ENCODE assay signal across 10 mouse cellular contexts in genomic region chr5:114371331-114371730, GRCm38 (mm10). TPM values are rescaled to one million over a fixed set of nuclear protein-coding genes. Genes with fewer than 3 reads are reported as not detected.
A peak's percentile ranks its signal among the peaks of the same experiment; 100 is the strongest.
DNase-seq lines count a peak whose midpoint lies in the region; ATAC-seq and TF ChIP-seq lines count a peak whose summit lies in the region.
"Had no signal": no experiment of that assay in that cellular context is flagged by ENCODE, and none has a peak within 500 bp of the region (broad histone marks: within the 10 kb centered on the region; RNA-seq: fewer than 3 reads in every experiment).

No protein-coding gene starts in this region.

- peak overlapping the region; percentile 60 for H3K4me2 ChIP-seq in liver, embryonic 12.5 days

- H3K4me1 ChIP-seq in spleen, adult 2 months (ENCODE audit: control insufficient read depth, insufficient read depth, insufficient read length) = peaks cover 20% of the 10 kb centered on the region; the same call in 1 of the 2 replicates
- H3K4me1 ChIP-seq in liver, embryonic 12.5 days = peaks cover 69% of the 10 kb centered on the region

- intact Hi-C loops in gastrocnemius, adult 2 months (cut with DNase I) = no loop called here

- TF ChIP-seq POLR2A in spleen, adult 2 months (IDR thresholded peaks at IDR 0.05; ENCODE audit: low read depth, low read length) = no peak

- TF ChIP-seq CTCF in gastrocnemius, adult 2 months (IDR thresholded peaks at IDR 0.05) = no peak
- TF ChIP-seq CTCF in spleen, adult 2 months (IDR thresholded peaks at IDR 0.05; ENCODE audit: extremely low read depth, insufficient read depth, insufficient read length, insufficient replicate concordance) = no peak

- peak overlapping the region; percentile 62 for H3K4me3 ChIP-seq in gastrocnemius, adult 2 months
- H3K4me3 ChIP-seq in spleen, adult 2 months (ENCODE audit: extremely low read depth, insufficient read depth, insufficient read length) = no peak overlapping the region
- H3K4me3 ChIP-seq in liver, embryonic 12.5 days = peak overlapping the region; percentile 23

- peak; percentile 77 for ATAC-seq in liver, embryonic 12.5 days

- peak overlapping the region; percentile 82 for H3K27ac ChIP-seq in gastrocnemius, adult 2 months
- peak overlapping the region; percentile 9; the same call in 1 of the 2 replicates for H3K27ac ChIP-seq in spleen, adult 2 months (ENCODE audit: insufficient read depth, low read length)
- peak overlapping the region; percentile 77 for H3K27ac ChIP-seq in liver, embryonic 12.5 days

- peak overlapping the region; percentile 46 for H3K9ac ChIP-seq in liver, embryonic 12.5 days

- peaks cover 50% of the 10 kb centered on the region for H3K36me3 ChIP-seq in spleen, adult 2 months (ENCODE audit: control insufficient read depth, insufficient read depth, low read length)
- peaks cover 83% of the 10 kb centered on the region for H3K36me3 ChIP-seq in liver, embryonic 12.5 days

- no peaks in the 10 kb centered on the region for H3K9me3 ChIP-seq in liver, embryonic 12.5 days (replicated peaks)

- no peak for DNase-seq in gastrocnemius, adult 2 months
- DNase-seq in gastrocnemius, postnatal 25 days = no peak
- no peak for DNase-seq in spleen, adult 2 months (ENCODE audit: low read depth in 1 of 2, low spot score in 2 of 2)
- no peak for DNase-seq in spleen, adult 18-20 months
- DNase-seq in embryo, embryonic 9.5 days (ENCODE audit: extremely low spot score) = no peak
- no peak for DNase-seq in frontal cortex, adult 2 months (ENCODE audit: extremely low spot score in 1 of 2, low spot score in 1 of 2)
- no peak for DNase-seq in cerebellum, adult 11-12 months
- DNase-seq: adrenal gland, postnatal 36 days; right cerebral cortex, adult 18-20 months had no signal

- H3K27me3 ChIP-seq in spleen, adult 2 months (ENCODE audit: control insufficient read depth, insufficient read depth, low read length) = no peaks in the 10 kb centered on the region
- no peaks in the 10 kb centered on the region for H3K27me3 ChIP-seq in liver, embryonic 12.5 days (replicated peaks)

- WGBS in spleen, adult 2 months = 27% methylated on average over 3 of the region's 3 CpGs
- 2% methylated on average over 3 of the region's 3 CpGs for WGBS in liver, embryonic 12.5 days (ENCODE audit: insufficient replicate concordance)

RNA-seq across cellular contexts. Expression of gene Kctd10, which starts 9.0 kb away (rescaled TPM):
- total RNA-seq in gastrocnemius, adult 2 months (2021) = 10 to 100 TPM; 16.8 to 21.1 TPM
- total RNA-seq in gastrocnemius, postnatal 25 days (2021) = 10 to 100 TPM; 18.7 to 23.6 TPM
- polyA plus RNA-seq in spleen, adult 2 months (2012; rRNA removed) = 64.4 and 76.5 TPM in 2 replicates
- polyA plus RNA-seq in liver, embryonic 12.5 days (2016; fragmentation: Nextera tagmentation; extraction: Ambion mirVana) = 35.5 and 36.2 TPM in 2 replicates
- 56.8 and 57.4 TPM in 2 replicates for polyA plus RNA-seq in frontal cortex, adult 2 months (2012; rRNA removed)

RNA-seq across cellular contexts. Expression of gene Ube3b, which starts 9.1 kb away (rescaled TPM):
- 100 to 1,000 TPM; 116 to 120 TPM for total RNA-seq in gastrocnemius, adult 2 months (2021)
- total RNA-seq in gastrocnemius, postnatal 25 days (2021) = 100 to 1,000 TPM; 103 to 107 TPM
- polyA plus RNA-seq in spleen, adult 2 months (2012; rRNA removed) = 44.4 and 53.1 TPM in 2 replicates
- 25.0 and 26.5 TPM in 2 replicates for polyA plus RNA-seq in liver, embryonic 12.5 days (2016; fragmentation: Nextera tagmentation; extraction: Ambion mirVana)
- 80.8 and 85.5 TPM in 2 replicates for polyA plus RNA-seq in frontal cortex, adult 2 months (2012; rRNA removed)

Comparison
In these comparisons a context has a peak if more than half of its experiments do, and no peak if none do; other contexts are left out.
1. H3K27ac ChIP-seq: peak in every context shown above with its lines; median percentile 82 in gastrocnemius, adult 2 months; 77 in liver, embryonic 12.5 days; 9 in spleen, adult 2 months.